Mouse (Mus musculus) bone marrow, adult 2 months (tissue): ENCODE results near the gene Umodl1.

ENCODE experiments used
- CTCF ChIP-seq: fragments of 200-500 bp; IDR thresholded peaks from 2 replicates; pipeline ENCODE4 v1.5.1; 2011; ENCODE audit warnings: low read length, control low read depth; ENCODE audit not compliant: control insufficient read depth, insufficient read depth
- POLR2A ChIP-seq: fragments of 200-500 bp; IDR thresholded peaks from 2 replicates; pipeline ENCODE4 v1.6.1; 2011; ENCODE audit warnings: low read depth, mild to moderate bottlenecking, control low read depth, low read length, borderline replicate concordance; ENCODE audit not compliant: control insufficient read depth

GRCm38 (mm10) chr17:31042751-31043150 lies 88.3 kb downstream of the Umodl1 start:
- TF ChIP-seq CTCF: no peak
- no peak for TF ChIP-seq POLR2A
